Mouse (Mus musculus) bone marrow, adult 2 months (tissue): ENCODE measurements around the gene Ints6.

Experiments used
- CTCF ChIP-seq: fragments of 200-500 bp; IDR thresholded peaks from 2 replicates; pipeline ENCODE4 v1.5.1; 2011; ENCODE audit warnings: low read length, control low read depth; ENCODE audit not compliant: control insufficient read depth, insufficient read depth
- POLR2A ChIP-seq: fragments of 200-500 bp; IDR thresholded peaks from 2 replicates; pipeline ENCODE4 v1.6.1; 2011; ENCODE audit warnings: low read depth, mild to moderate bottlenecking, control low read depth, low read length, borderline replicate concordance; ENCODE audit not compliant: control insufficient read depth

- TF ChIP-seq CTCF, result no peak
- no peak for TF ChIP-seq POLR2A
Measured at GRCm38 (mm10) chr14:62721625-62722024, 39.3 kb downstream of the Ints6 start.
